Mouse (Mus musculus): ENCODE measurements around the gene 0610030E20Rik.

DNA sequence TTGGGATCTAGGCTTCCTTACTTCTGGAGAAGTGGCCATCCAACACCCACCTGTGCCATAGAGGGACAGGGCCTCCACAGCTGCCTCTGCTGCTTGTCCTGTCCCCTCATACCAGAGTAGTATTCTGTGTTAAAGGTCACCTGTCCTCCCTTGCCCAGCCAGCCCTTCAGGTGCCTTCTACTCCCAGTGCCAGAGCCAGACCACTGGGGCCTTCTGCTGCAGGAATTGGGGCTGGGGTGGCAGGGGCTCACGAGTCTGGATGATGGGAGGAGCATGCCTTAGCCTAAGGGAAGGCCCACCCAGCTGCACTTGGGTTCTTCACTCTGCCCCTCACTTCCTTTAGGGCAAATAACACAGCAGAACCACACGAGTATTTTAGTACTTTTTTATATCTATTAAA, 12.2 kb downstream of the 0610030E20Rik start:
- no peak for TF ChIP-seq TAL1 (conservative IDR thresholded peaks at IDR 0.05; ENCODE audit: low read depth, low read length)
- TF ChIP-seq GATA1 (IDR thresholded peaks at IDR 0.05; ENCODE audit: borderline replicate concordance, low read length) = no peak
- no peak for TF ChIP-seq CTCF (IDR thresholded peaks at IDR 0.05; ENCODE audit: low read depth, low read length)
- no peak for TF ChIP-seq POLR2AphosphoS5 (IDR thresholded peaks at IDR 0.05; ENCODE audit: insufficient replicate concordance, low read depth, low read length)
- TF ChIP-seq GATA2 (IDR thresholded peaks at IDR 0.05; ENCODE audit: borderline replicate concordance, low read depth, low read length) = no peak
